Mouse (Mus musculus) myocyte (in vitro differentiated cells): ENCODE measurements around the gene Kdelc2. TPM values are rescaled to one million over a fixed set of nuclear protein-coding genes. Genes with fewer than 3 reads are reported as not detected.

Source experiments
- H3K27me3 ChIP-seq: one replicate; pipeline ENCODE4 v1.6.1; 2011; ENCODE audit not compliant: control insufficient read depth, insufficient read depth, insufficient read length
- H3K36me3 ChIP-seq: one replicate; pipeline ENCODE4 v1.6.1; 2011; ENCODE audit not compliant: control insufficient read depth, insufficient read depth
- H3K4me2 ChIP-seq: one replicate; pipeline ENCODE4 v1.6.1; 2011; ENCODE audit warnings: low read depth, control low read depth
- H3K4me3 ChIP-seq: one replicate; pipeline ENCODE4 v1.5.1; 2011; ENCODE audit warnings: mild to moderate bottlenecking, control low read depth, moderate library complexity
- H3K79me2 ChIP-seq: one replicate; pipeline ENCODE4 v1.6.1; 2011; ENCODE audit not compliant: control insufficient read depth, insufficient read depth
- H3ac ChIP-seq: one replicate; pipeline ENCODE4 v1.6.1; 2011; ENCODE audit not compliant: control insufficient read depth, insufficient read length
- CEBPB ChIP-seq: IDR thresholded peaks from 2 replicates; pipeline ENCODE4 v1.6.1; 2011; ENCODE audit warnings: mild to moderate bottlenecking, moderate library complexity; ENCODE audit not compliant: poor library complexity, insufficient read depth, severe bottlenecking
- E2F4 ChIP-seq: IDR thresholded peaks from one replicate; pipeline ENCODE4 v1.6.1; 2011; ENCODE audit warnings: mild to moderate bottlenecking, control low read depth, moderate library complexity; ENCODE audit not compliant: insufficient read depth
- MAX ChIP-seq: IDR thresholded peaks from one replicate; pipeline ENCODE4 v1.6.1; 2011; ENCODE audit warnings: low read depth, mild to moderate bottlenecking, control low read depth
- MYOD1 ChIP-seq, 3 experiments: IDR thresholded peaks; one replicate each; pipeline ENCODE4 v1.6.1; 2011; ENCODE audit warnings: control low read depth in 2 of 3, low read depth in 2 of 3, mild to moderate bottlenecking in 2 of 3, moderate library complexity in 1 of 3; ENCODE audit not compliant: insufficient read length in 2 of 3, control insufficient read depth in 1 of 3
- MYOG ChIP-seq, 3 experiments: IDR thresholded peaks; one replicate each; pipeline ENCODE4 v1.6.1; 2011; ENCODE audit warnings: control low read depth in 2 of 3, low read depth in 2 of 3, mild to moderate bottlenecking in 2 of 3; ENCODE audit not compliant: insufficient read length in 2 of 3, control insufficient read depth in 1 of 3, insufficient read depth in 1 of 3
- POLR2A ChIP-seq: IDR thresholded peaks from one replicate; pipeline ENCODE4 v1.6.1; 2011; ENCODE audit warnings: low read depth, mild to moderate bottlenecking, control low read depth, moderate library complexity; ENCODE audit not compliant: insufficient read length
- POLR2AphosphoS2 ChIP-seq: IDR thresholded peaks from one replicate; pipeline ENCODE4 v1.6.1; 2011; ENCODE audit warnings: low read depth, control low read depth; ENCODE audit not compliant: insufficient read length
- REST ChIP-seq: IDR thresholded peaks from one replicate; pipeline ENCODE4 v1.6.1; 2011; ENCODE audit warnings: mild to moderate bottlenecking, control low read depth, moderate library complexity; ENCODE audit not compliant: insufficient read depth, insufficient read length
- SRF ChIP-seq: IDR thresholded peaks from one replicate; pipeline ENCODE4 v1.6.1; 2011; ENCODE audit warnings: low read depth; ENCODE audit not compliant: control insufficient read depth, insufficient read length
- TCF12 ChIP-seq: IDR thresholded peaks from one replicate; pipeline ENCODE4 v1.6.1; 2011; ENCODE audit warnings: mild to moderate bottlenecking, control low read depth; ENCODE audit not compliant: poor library complexity, insufficient read depth, severe bottlenecking
- TCF3 ChIP-seq: IDR thresholded peaks from one replicate; pipeline ENCODE4 v1.6.1; 2011; ENCODE audit warnings: low read depth, control low read depth; ENCODE audit not compliant: insufficient read length
- USF1 ChIP-seq: IDR thresholded peaks from one replicate; pipeline ENCODE4 v1.6.1; 2011; ENCODE audit warnings: low read depth, mild to moderate bottlenecking, control low read depth, moderate library complexity
- polyA plus RNA-seq: library from polyadenylated mRNA; unstranded; fragments of >200 nt; fragmentation: generic; extraction: Trizol; gene quantifications from one replicate; pipeline ENCODE4 v1.2.1, GENCODE M21; 2012; ENCODE audit warnings: missing spikeins

The Kdelc2 gene
- polyA plus RNA-seq, 1 experiment, result 4.5 TPM

DNA sequence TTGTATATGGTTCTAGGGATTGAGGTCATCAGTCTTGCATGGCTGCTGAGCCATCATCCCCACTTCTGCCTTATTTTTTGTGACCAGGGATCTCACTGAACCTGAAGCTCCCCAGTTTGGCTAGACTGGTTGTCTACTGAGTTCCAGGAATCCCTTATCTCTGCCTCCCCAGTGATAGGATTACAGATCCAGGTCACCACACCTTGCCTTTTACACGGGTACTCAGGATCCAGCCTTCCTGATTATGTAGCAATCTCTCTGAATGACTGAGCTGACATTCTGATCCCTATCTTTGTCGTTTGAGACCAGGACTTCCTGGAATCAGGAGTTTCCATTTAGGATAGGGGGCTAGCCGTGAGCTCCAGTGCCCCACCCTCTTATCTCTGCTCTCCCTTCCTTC is 12.5 kb upstream of the Kdelc2 start:
- Histone ChIP-seq H3ac (no peak overlapping the region), H3K4me3 (no peak overlapping the region), H3K36me3 (no peaks in the 10 kb centered on the region), H3K27me3 (peaks cover 8% of the 10 kb centered on the region), H3K4me2 (no peak overlapping the region), H3K79me2 (no peaks in the 10 kb centered on the region)
- no peak for TF ChIP-seq POLR2AphosphoS2
- TF ChIP-seq TCF12, result no peak
- TF ChIP-seq REST, result no peak
- TF ChIP-seq MYOG (IDR thresholded peaks at IDR 0.05; ENCODE audit: control insufficient read depth in 1 of 3, insufficient read depth in 1 of 3, insufficient read length in 2 of 3, low read depth in 2 of 3), result no peak
- TF ChIP-seq SRF, result no peak
- TF ChIP-seq TCF3, result no peak
- no peak for TF ChIP-seq MYOD1 (IDR thresholded peaks at IDR 0.05; ENCODE audit: control insufficient read depth in 1 of 3, insufficient read length in 2 of 3, low read depth in 2 of 3)
- no peak for TF ChIP-seq USF1
- TF ChIP-seq POLR2A, result no peak
- no peak for TF ChIP-seq E2F4
- no peak for TF ChIP-seq CEBPB
- TF ChIP-seq MAX, result no peak

- Histone ChIP-seq H3K36me3 (no peaks in the 10 kb centered on the region), H3K79me2 (no peaks in the 10 kb centered on the region), H3K4me2 (peak overlapping the region; percentile 53), H3K27me3 (peaks cover 8% of the 10 kb centered on the region), H3ac (no peak overlapping the region), H3K4me3 (no peak overlapping the region)
- TF ChIP-seq POLR2A, result no peak
- TF ChIP-seq TCF12, result no peak
- TF ChIP-seq POLR2AphosphoS2, result no peak
- no peak for TF ChIP-seq CEBPB
- TF ChIP-seq TCF3, result no peak
- no peak for TF ChIP-seq SRF
- no peak for TF ChIP-seq E2F4
- TF ChIP-seq USF1, result no peak
- no peak for TF ChIP-seq MYOG (IDR thresholded peaks at IDR 0.05; ENCODE audit: control insufficient read depth in 1 of 3, insufficient read depth in 1 of 3, insufficient read length in 2 of 3, low read depth in 2 of 3)
- no peak for TF ChIP-seq REST
- no peak for TF ChIP-seq MAX
- TF ChIP-seq MYOD1 (IDR thresholded peaks at IDR 0.05; ENCODE audit: control insufficient read depth in 1 of 3, insufficient read length in 2 of 3, low read depth in 2 of 3), result no peak
These were observed 7.9 kb upstream of the Kdelc2 start for GRCm38 (mm10) chr9:53375907-53376306.

DNA sequence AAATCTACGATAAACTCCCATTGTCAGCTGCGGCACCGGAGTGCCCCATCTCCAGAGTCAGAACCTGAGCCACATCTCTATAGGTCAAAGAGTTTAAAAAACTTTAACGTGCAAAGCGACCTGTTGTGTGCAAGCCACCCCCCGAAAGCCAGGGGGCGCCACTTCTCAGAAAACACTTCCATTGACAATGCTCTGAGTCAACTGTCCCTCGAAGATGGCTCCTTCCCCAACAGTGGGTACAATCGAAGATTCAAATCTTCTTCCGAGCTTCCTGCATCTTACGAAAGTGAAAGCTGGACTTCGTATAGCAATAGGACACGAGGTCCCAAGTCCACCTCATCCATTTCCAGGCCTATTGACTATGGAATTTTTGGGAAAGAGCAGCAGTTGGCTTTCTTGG is 7.0 kb upstream of the Kdelc2 start:
- Histone ChIP-seq H3K4me3 (no peak overlapping the region), H3K27me3 (peaks cover 8% of the 10 kb centered on the region), H3K36me3 (no peaks in the 10 kb centered on the region), H3K4me2 (no peak overlapping the region), H3ac (no peak overlapping the region), H3K79me2 (no peaks in the 10 kb centered on the region)
- TF ChIP-seq POLR2A (no peak), MYOG (IDR thresholded peaks at IDR 0.05; ENCODE audit: control insufficient read depth in 1 of 3, insufficient read depth in 1 of 3, insufficient read length in 2 of 3, low read depth in 2 of 3) (no peak), MAX (no peak)

GRCm38 (mm10) chr9:53377597-53377996 is 6.2 kb upstream of the Kdelc2 start:
- H3K4me2 ChIP-seq, result no peak overlapping the region
- H3K79me2 ChIP-seq, result no peaks in the 10 kb centered on the region
- no peak overlapping the region for H3K4me3 ChIP-seq
- no peak for TF ChIP-seq CEBPB
- no peak for TF ChIP-seq MAX
- no peak for TF ChIP-seq E2F4
- TF ChIP-seq REST, result no peak
- TF ChIP-seq TCF12, result no peak
- no peak for TF ChIP-seq TCF3
- no peak for TF ChIP-seq SRF
- no peak for TF ChIP-seq USF1
- no peak for TF ChIP-seq POLR2AphosphoS2
- no peak for TF ChIP-seq MYOG (IDR thresholded peaks at IDR 0.05; ENCODE audit: control insufficient read depth in 1 of 3, insufficient read depth in 1 of 3, insufficient read length in 2 of 3, low read depth in 2 of 3)
- TF ChIP-seq MYOD1 (IDR thresholded peaks at IDR 0.05; ENCODE audit: control insufficient read depth in 1 of 3, insufficient read length in 2 of 3, low read depth in 2 of 3), result no peak
- no peak for TF ChIP-seq POLR2A
- H3K36me3 ChIP-seq, result no peaks in the 10 kb centered on the region
- peaks cover 8% of the 10 kb centered on the region for H3K27me3 ChIP-seq
- H3ac ChIP-seq, result no peak overlapping the region

GRCm38 (mm10) chr9:53378171-53378570 is 5.7 kb upstream of the Kdelc2 start:
- H3ac ChIP-seq, result no peak overlapping the region
- TF ChIP-seq CEBPB (no peak), USF1 (no peak), MYOG (IDR thresholded peaks at IDR 0.05; ENCODE audit: control insufficient read depth in 1 of 3, insufficient read depth in 1 of 3, insufficient read length in 2 of 3, low read depth in 2 of 3) (no peak), POLR2A (no peak), TCF3 (no peak), REST (no peak), POLR2AphosphoS2 (no peak), MYOD1 (IDR thresholded peaks at IDR 0.05; ENCODE audit: control insufficient read depth in 1 of 3, insufficient read length in 2 of 3, low read depth in 2 of 3) (no peak), MAX (no peak), TCF12 (no peak)
- no peak overlapping the region for H3K4me2 ChIP-seq
- no peaks in the 10 kb centered on the region for H3K36me3 ChIP-seq
- H3K4me3 ChIP-seq, result no peak overlapping the region
- peaks cover 8% of the 10 kb centered on the region for H3K27me3 ChIP-seq
- H3K79me2 ChIP-seq, result no peaks in the 10 kb centered on the region
